8 mouse cellular contexts compared by ENCODE assay signal in the genomic region with DNA sequence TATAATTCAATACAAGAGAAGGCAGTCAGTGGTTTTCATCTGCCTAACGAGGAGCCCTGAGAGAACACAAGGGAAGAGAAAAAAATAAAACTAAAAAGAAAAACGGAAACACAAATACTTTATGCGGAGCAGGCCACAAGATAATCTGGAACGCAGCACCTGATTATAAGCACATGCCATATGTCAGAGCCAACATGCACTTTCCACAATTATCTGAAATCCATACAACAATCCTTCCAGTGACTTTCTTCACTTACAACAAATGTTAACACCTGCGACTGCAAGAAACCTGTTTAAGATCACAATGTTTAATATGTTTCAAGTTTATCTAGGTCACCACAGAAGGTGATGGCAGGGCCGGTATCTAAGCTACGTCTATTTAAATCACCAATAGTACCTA. TPM values are rescaled to one million over a fixed set of nuclear protein-coding genes. Genes with fewer than 3 reads are reported as not detected.
DNase-seq lines count a peak whose midpoint lies in the region; ATAC-seq and TF ChIP-seq lines count a peak whose summit lies in the region.

No protein-coding gene starts in this region.

- peaks cover 6% of the 10 kb centered on the region for H3K36me3 ChIP-seq in heart, postnatal 0 days (replicated peaks; ENCODE audit: control insufficient read depth, insufficient read depth, low read length)
- no peaks in the 10 kb centered on the region; the same call in 1 of the 2 replicates for H3K36me3 ChIP-seq in hindbrain, embryonic 15.5 days
- H3K36me3 ChIP-seq in midbrain, embryonic 12.5 days: peaks cover 4% of the 10 kb centered on the region; the same call in 1 of the 2 replicates

- no peaks in the 10 kb centered on the region for H3K9me3 ChIP-seq in heart, postnatal 0 days (replicated peaks; ENCODE audit: control insufficient read depth, low read length)
- no peaks in the 10 kb centered on the region for H3K9me3 ChIP-seq in hindbrain, embryonic 15.5 days
- no peaks in the 10 kb centered on the region for H3K9me3 ChIP-seq in midbrain, embryonic 12.5 days

- peaks cover 9% of the 10 kb centered on the region; the same call in 1 of the 2 replicates for H3K4me1 ChIP-seq in heart, postnatal 0 days (ENCODE audit: control insufficient read depth, insufficient read depth)
- H3K4me1 ChIP-seq in bone marrow macrophage, adult 2 months (ENCODE audit: control insufficient read depth, insufficient read depth, low read length): peaks cover 12% of the 10 kb centered on the region
- H3K4me1 ChIP-seq in hindbrain, embryonic 15.5 days (replicated peaks): peaks cover 33% of the 10 kb centered on the region
- H3K4me1 ChIP-seq in midbrain, embryonic 12.5 days: peaks cover 16% of the 10 kb centered on the region

- no peak for DNase-seq in heart, postnatal 0 days (ENCODE audit: low spot score)
- DNase-seq in heart, postnatal 4 days: no peak
- no peak for DNase-seq in right cerebral cortex, postnatal 14 days

- no peak for TF ChIP-seq POLR2A in bone marrow macrophage, adult 2 months (IDR thresholded peaks at IDR 0.05; ENCODE audit: borderline replicate concordance, low read depth, low read length)

- no peak for TF ChIP-seq EP300 in heart, postnatal 0 days (IDR thresholded peaks at IDR 0.05; ENCODE audit: low read depth)

- no peaks in the 10 kb centered on the region for H3K27me3 ChIP-seq in heart, postnatal 0 days (ENCODE audit: control insufficient read depth, insufficient read depth, low read length)
- H3K27me3 ChIP-seq in hindbrain, embryonic 15.5 days: no peaks in the 10 kb centered on the region
- H3K27me3 ChIP-seq in midbrain, embryonic 12.5 days: no peaks in the 10 kb centered on the region

- H3K4me3 ChIP-seq in heart, postnatal 0 days (ENCODE audit: low read depth, low read length): peak overlapping the region; percentile 93
- peak overlapping the region; percentile 84 for H3K4me3 ChIP-seq in bone marrow macrophage, adult 2 months (ENCODE audit: insufficient read depth, low read length)
- H3K4me3 ChIP-seq in hindbrain, embryonic 15.5 days: peak overlapping the region; percentile 91
- peak overlapping the region; percentile 89 for H3K4me3 ChIP-seq in midbrain, embryonic 12.5 days

- no peak for ATAC-seq in heart, postnatal 0 days (ENCODE audit: insufficient read depth, low read depth)
- no peak for ATAC-seq in hindbrain, embryonic 15.5 days (ENCODE audit: low FRiP score, low read depth)
- ATAC-seq in midbrain, embryonic 12.5 days (ENCODE audit: low FRiP score, low read depth): no peak
- no peak for ATAC-seq in cerebellum, adult (ENCODE audit: insufficient number of reproducible peaks, low FRiP score, low TSS enrichment)
- ATAC-seq in activated CD4-positive, CD25-positive, alpha-beta regulatory T cell, adult 4 months: no peak

- H3K4me2 ChIP-seq in heart, postnatal 0 days (ENCODE audit: low read depth, low read length): peak overlapping the region; percentile 78
- peak overlapping the region; percentile 63 for H3K4me2 ChIP-seq in hindbrain, embryonic 15.5 days
- H3K4me2 ChIP-seq in midbrain, embryonic 12.5 days (replicated peaks): peak overlapping the region; percentile 56

- no peak for TF ChIP-seq CTCF in heart, postnatal 0 days (IDR thresholded peaks at IDR 0.05; ENCODE audit: low read depth)
- TF ChIP-seq CTCF in bone marrow macrophage, adult 2 months (IDR thresholded peaks at IDR 0.05; ENCODE audit: low read depth, low read length): no peak

- H3K27ac ChIP-seq in heart, postnatal 0 days (ENCODE audit: low read depth): peak overlapping the region; percentile 92; the same call in 1 of the 2 replicates
- peak overlapping the region; percentile 22 for H3K27ac ChIP-seq in bone marrow macrophage, adult 2 months (ENCODE audit: insufficient read depth, low read depth, low read length)
- H3K27ac ChIP-seq in hindbrain, embryonic 15.5 days (replicated peaks): no peak overlapping the region
- H3K27ac ChIP-seq in midbrain, embryonic 12.5 days (replicated peaks): no peak overlapping the region

- H3K9ac ChIP-seq in heart, postnatal 0 days (replicated peaks; ENCODE audit: low read depth, low read length): peak overlapping the region; percentile 77
- peak overlapping the region; percentile 90 for H3K9ac ChIP-seq in hindbrain, embryonic 15.5 days
- H3K9ac ChIP-seq in midbrain, embryonic 12.5 days (replicated peaks): peak overlapping the region; percentile 91

- 12% methylated on average over 7 of the region's 7 CpGs for WGBS in heart, postnatal 0 days
- 67% methylated on average over 7 of the region's 7 CpGs for WGBS in hindbrain, embryonic 15.5 days
- 68% methylated on average over 7 of the region's 7 CpGs for WGBS in midbrain, embryonic 12.5 days

RNA-seq across cellular contexts. Expression of a gene that starts 0.8 kb away (rescaled TPM):
- total RNA-seq in heart, postnatal 0 days (2014; rRNA removed; ENCODE audit: low replicate concordance): 1.9 and 2.2 TPM in 2 replicates
- polyA plus RNA-seq in heart, postnatal 0 days (2015; fragmentation: Nextera tagmentation; extraction: Ambion mirVana): 6.6 and 8.6 TPM in 2 replicates
- total RNA-seq in heart, postnatal 4 days (2021): 1 to 10 TPM; 3.7 to 4.7 TPM
- polyA plus RNA-seq in bone marrow macrophage, adult 2 months (2012; ENCODE audit: insufficient read depth, insufficient read length, missing spikeins): 0.35 TPM in 1 of 2 replicates, not detected in the other
- polyA plus RNA-seq in hindbrain, embryonic 15.5 days (2015; fragmentation: Nextera tagmentation; extraction: Ambion mirVana): 6.0 and 6.4 TPM in 2 replicates
- polyA plus RNA-seq in midbrain, embryonic 12.5 days (2016; fragmentation: Nextera tagmentation; extraction: Ambion mirVana): 5.8 and 6.6 TPM in 2 replicates
- not detected for polyA plus RNA-seq in activated CD4-positive, CD25-positive, alpha-beta regulatory T cell, adult 4 months (2017; shearing (Covaris generic))

RNA-seq across cellular contexts. Expression of a gene that starts 1.2 kb away (rescaled TPM):
- 24.8 and 36.7 TPM in 2 replicates for total RNA-seq in heart, postnatal 0 days (2014; rRNA removed; ENCODE audit: low replicate concordance)
- 32.7 and 36.2 TPM in 2 replicates for polyA plus RNA-seq in heart, postnatal 0 days (2015; fragmentation: Nextera tagmentation; extraction: Ambion mirVana)
- total RNA-seq in heart, postnatal 4 days (2021): 10 to 100 TPM; 38.0 to 39.8 TPM
- 57.2 and 58.3 TPM in 2 replicates for polyA plus RNA-seq in bone marrow macrophage, adult 2 months (2012; ENCODE audit: insufficient read depth, insufficient read length, missing spikeins)
- 45.7 TPM in 2 replicates for polyA plus RNA-seq in hindbrain, embryonic 15.5 days (2015; fragmentation: Nextera tagmentation; extraction: Ambion mirVana)
- 76.5 and 79.0 TPM in 2 replicates for polyA plus RNA-seq in midbrain, embryonic 12.5 days (2016; fragmentation: Nextera tagmentation; extraction: Ambion mirVana)
- 100 to 1,000 TPM; 129 to 147 TPM for polyA plus RNA-seq in activated CD4-positive, CD25-positive, alpha-beta regulatory T cell, adult 4 months (2017; shearing (Covaris generic))

Comparison
In these comparisons a context has a peak if more than half of its experiments do, and no peak if none do; other contexts are left out.
1. H3K27ac ChIP-seq: peak in heart, postnatal 0 days (single experiment) and bone marrow macrophage, adult 2 months (single experiment); none in hindbrain, embryonic 15.5 days (single experiment) and midbrain, embryonic 12.5 days (single experiment).
2. Peak in every context shown above with its lines, with median percentiles within 50 percentile points of each other: H3K4me2 ChIP-seq, H3K4me3 ChIP-seq and H3K9ac ChIP-seq.